Mouse (Mus musculus) stomach, embryonic 14.5 days (tissue): ENCODE results near the gene Wdr6. TPM values are rescaled to one million over a fixed set of nuclear protein-coding genes. Genes with fewer than 3 reads are reported as not detected.
"Not testable (repeated sequence)": the region's sequence is repeated elsewhere in the genome, so short reads cannot be mapped to it uniquely, and the experiment has no call there.

ENCODE experiments used
- ATAC-seq: fragments of 200-750 bp; cut with Nextera tagmentation; 2 replicates; pipeline ENCODE4 v1.8.0; 2017; ENCODE audit warnings: low read depth, moderate TSS enrichment; ENCODE audit not compliant: insufficient number of reproducible peaks, insufficient read depth, low FRiP score
- H3K27ac ChIP-seq: fragments of 300-500 bp; sonication (generic); 2 replicates; pipeline ENCODE4 v1.5.1; 2014; ENCODE audit warnings: mild to moderate bottlenecking, low read length, moderate library complexity, mixed read lengths
- H3K27me3 ChIP-seq: fragments of 300-500 bp; sonication (generic); 2 replicates; pipeline ENCODE4 v1.6.1; 2014; ENCODE audit warnings: low read length, control low read depth, mixed read lengths; ENCODE audit not compliant: control insufficient read depth, insufficient read depth
- H3K36me3 ChIP-seq: fragments of 300-500 bp; sonication (generic); 2 replicates; pipeline ENCODE4 v1.6.1; 2014; ENCODE audit warnings: mild to moderate bottlenecking, control low read depth, low read length, moderate library complexity, mixed read lengths; ENCODE audit not compliant: control insufficient read depth, insufficient read depth
- H3K4me1 ChIP-seq: fragments of 300-500 bp; sonication (generic); 2 replicates; pipeline ENCODE4 v1.6.1; 2014; ENCODE audit warnings: low read length, control low read depth, mixed read lengths; ENCODE audit not compliant: control insufficient read depth, insufficient read depth
- H3K4me2 ChIP-seq: fragments of 300-500 bp; sonication (generic); replicated peaks from 2 replicates; pipeline ENCODE4 v1.6.1; 2014; ENCODE audit warnings: low read depth, low read length, control low read depth
- H3K4me3 ChIP-seq: fragments of 300-500 bp; sonication (generic); 2 replicates; pipeline ENCODE4 v1.5.1; 2014; ENCODE audit warnings: low read depth, low read length, control low read depth
- H3K9ac ChIP-seq: fragments of 300-500 bp; sonication (generic); replicated peaks from 2 replicates; pipeline ENCODE4 v1.6.1; 2014; ENCODE audit warnings: low read depth, mild to moderate bottlenecking, control low read depth, low read length, moderate library complexity, mixed read lengths
- H3K9me3 ChIP-seq: fragments of 300-500 bp; sonication (generic); 2 replicates; pipeline ENCODE4 v1.6.1; 2016; ENCODE audit warnings: low read depth, low read length, control low read depth; ENCODE audit not compliant: control insufficient read depth
- WGBS: fragments of 180-500 bp; shearing (Covaris S2); extraction: QIAGEN DNeasy Blood & Tissue Kit; methylation state at CpG from one replicate; pipeline ENCODE4 v1.1.7; 2014; 5-methylcytosine and 5-hydroxymethylcytosine counted together
- polyA plus RNA-seq: library from polyadenylated mRNA; unstranded; fragments of >200 nt; fragmentation: Nextera tagmentation; extraction: Ambion mirVana; gene quantifications from 2 replicates; pipeline ENCODE4 v1.2.1, GENCODE M21; 2014

Wdr6 gene
- polyA plus RNA-seq = 85.0 and 88.4 TPM in 2 replicates

GRCm38 (mm10) chr9:108578545-108579343 lies at the start of gene Wdr6:
TSS of gene Wdr6 (minus strand) at chr9:108578739.
- Histone ChIP-seq H3K27ac (peak within 1 kb of the TSS; percentile 92), H3K27me3 (no peaks in the 10 kb centered on the region), H3K9me3 (no peaks in the 10 kb centered on the region), H3K36me3 (peaks cover 21% of the 10 kb centered on the region), H3K4me2 (peak within 1 kb of the TSS; percentile 70), H3K9ac (peak within 1 kb of the TSS; percentile 70), H3K4me1 (peaks cover 30% of the 10 kb centered on the region; the same call in 1 of the 2 replicates), H3K4me3 (peak within 1 kb of the TSS; percentile 62)
- 4% methylated on average over 51 of the region's 51 CpGs for WGBS
- ATAC-seq = peak; percentile 97

- Histone ChIP-seq H3K36me3 (peaks cover 14% of the 10 kb centered on the region), H3K9ac (no peak overlapping the region), H3K4me3 (no peak overlapping the region), H3K27ac (no peak overlapping the region), H3K9me3 (no peaks in the 10 kb centered on the region), H3K4me1 (no peaks in the 10 kb centered on the region), H3K4me2 (no peak overlapping the region), H3K27me3 (no peaks in the 10 kb centered on the region)
- ATAC-seq = no peak
- WGBS = 78% methylated on average over 4 of the region's 4 CpGs
Observed at GRCm38 (mm10) chr9:108628141-108628540, 49.6 kb upstream of the Wdr6 start.

GRCm38 (mm10) chr9:108626498-108626897 lies 48.0 kb upstream of the Wdr6 start:
- H3K36me3 ChIP-seq = peaks cover 14% of the 10 kb centered on the region
- H3K4me3 ChIP-seq = no peak overlapping the region
- H3K27me3 ChIP-seq = no peaks in the 10 kb centered on the region
- H3K9ac ChIP-seq = no peak overlapping the region
- 71% methylated on average over 2 of the region's 2 CpGs for WGBS
- no peak overlapping the region for H3K4me2 ChIP-seq
- ATAC-seq = no peak
- no peak overlapping the region for H3K27ac ChIP-seq
- no peaks in the 10 kb centered on the region for H3K4me1 ChIP-seq
- H3K9me3 ChIP-seq = no peaks in the 10 kb centered on the region

- no peak overlapping the region for H3K27ac ChIP-seq
- H3K9me3 ChIP-seq = no peaks in the 10 kb centered on the region
- H3K4me1 ChIP-seq = no peaks in the 10 kb centered on the region
- H3K4me2 ChIP-seq = no peak overlapping the region
- no peak overlapping the region for H3K4me3 ChIP-seq
- no peaks in the 10 kb centered on the region for H3K27me3 ChIP-seq
- ATAC-seq = no peak
- H3K36me3 ChIP-seq = peaks cover 63% of the 10 kb centered on the region
- H3K9ac ChIP-seq = no peak overlapping the region
- WGBS = 91% methylated on average over 1 of the region's 1 CpGs
Observed at GRCm38 (mm10) chr9:108617301-108617700, 38.8 kb upstream of the Wdr6 start.

GRCm38 (mm10) chr9:108611488-108611887 lies 32.9 kb upstream of the Wdr6 start:
- ATAC-seq = no peak

GRCm38 (mm10) chr9:108608889-108609288 lies 30.4 kb upstream of the Wdr6 start:
- Histone ChIP-seq H3K27ac (no peak overlapping the region), H3K4me2 (no peak overlapping the region), H3K9me3 (no peaks in the 10 kb centered on the region), H3K4me1 (no peaks in the 10 kb centered on the region), H3K27me3 (no peaks in the 10 kb centered on the region), H3K4me3 (no peak overlapping the region), H3K36me3 (peaks cover 79% of the 10 kb centered on the region), H3K9ac (no peak overlapping the region)
- 85% methylated on average over 4 of the region's 4 CpGs for WGBS
- ATAC-seq = no peak

More at GRCm38 (mm10) chr9:108611488-108611887, 32.9 kb upstream of the Wdr6 start:
- H3K4me3 ChIP-seq = no peak overlapping the region
- 94% methylated on average over 10 of the region's 10 CpGs for WGBS
- H3K36me3 ChIP-seq = peaks cover 83% of the 10 kb centered on the region
- H3K4me2 ChIP-seq = no peak overlapping the region
- H3K4me1 ChIP-seq = no peaks in the 10 kb centered on the region
- H3K9me3 ChIP-seq = no peaks in the 10 kb centered on the region
- no peak overlapping the region for H3K9ac ChIP-seq
- H3K27me3 ChIP-seq = no peaks in the 10 kb centered on the region
- H3K27ac ChIP-seq = no peak overlapping the region

- 83% methylated on average over 5 of the region's 5 CpGs for WGBS
- not testable (repeated sequence) for H3K27me3 ChIP-seq, H3K9me3 ChIP-seq, H3K27ac ChIP-seq, H3K4me1 ChIP-seq, H3K9ac ChIP-seq, H3K4me2 ChIP-seq, ATAC-seq, H3K4me3 ChIP-seq
- peaks cover 79% of the 10 kb centered on the region for H3K36me3 ChIP-seq
Observed at GRCm38 (mm10) chr9:108607929-108608328, 29.4 kb upstream of the Wdr6 start.

- Histone ChIP-seq H3K9me3 (no peaks in the 10 kb centered on the region), H3K4me2 (no peak overlapping the region), H3K27me3 (no peaks in the 10 kb centered on the region), H3K36me3 (peaks cover 33% of the 10 kb centered on the region), H3K4me3 (no peak overlapping the region), H3K9ac (no peak overlapping the region), H3K27ac (no peak overlapping the region), H3K4me1 (no peaks in the 10 kb centered on the region)
- no peak for ATAC-seq
- WGBS = 67% methylated on average over 4 of the region's 4 CpGs
Observed at GRCm38 (mm10) chr9:108601986-108602385, 23.4 kb upstream of the Wdr6 start.
